15 mouse cellular contexts compared by ENCODE assay signal in the genomic region with DNA sequence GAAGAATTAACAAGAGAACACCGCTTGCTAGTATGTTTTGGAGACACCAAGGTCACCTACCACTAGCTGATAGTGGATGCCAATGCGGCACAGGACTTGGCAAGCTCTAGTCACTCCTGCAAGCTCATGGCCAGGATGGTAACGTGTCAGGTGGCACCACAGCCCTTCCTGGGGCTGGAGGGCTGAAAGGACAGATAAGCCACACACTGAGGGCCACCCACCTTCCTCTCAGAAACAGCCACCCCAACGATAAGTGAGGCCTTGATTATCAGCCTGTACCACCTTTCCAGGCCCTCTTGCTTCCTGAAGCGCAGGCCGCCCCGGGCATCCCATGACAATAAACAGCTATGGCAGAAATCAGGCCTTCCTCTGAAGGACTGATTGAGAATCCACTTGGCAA. TPM values are rescaled to one million over a fixed set of nuclear protein-coding genes. Genes with fewer than 3 reads are reported as not detected.
DNase-seq lines count a peak whose midpoint lies in the region; ATAC-seq and TF ChIP-seq lines count a peak whose summit lies in the region.
"Had no signal": no experiment of that assay in that cellular context is flagged by ENCODE, and none has a peak within 500 bp of the region (broad histone marks: within the 10 kb centered on the region; RNA-seq: fewer than 3 reads in every experiment).

No protein-coding gene starts in this region.

- H3K9me3 ChIP-seq in erythroblast, embryonic 14.5 days (ENCODE audit: control insufficient read depth, low read length): peaks cover 13% of the 10 kb centered on the region
- H3K9me3 ChIP-seq in intestine, embryonic 16.5 days (ENCODE audit: control insufficient read depth, low read length): no peaks in the 10 kb centered on the region
- H3K9me3 ChIP-seq: embryonic facial prominence, embryonic 15.5 days had no signal

- 0 out of 2 replicates have a peak, but pooled peaks have one; percentile 4 for ATAC-seq in intestine, embryonic 16.5 days

- H3K27me3 ChIP-seq in erythroblast, embryonic 14.5 days (ENCODE audit: control insufficient read depth): peaks cover 5% of the 10 kb centered on the region; the same call in 1 of the 2 replicates
- no peaks in the 10 kb centered on the region for H3K27me3 ChIP-seq in intestine, embryonic 16.5 days (replicated peaks; ENCODE audit: control insufficient read depth, insufficient read depth, low read length)
- H3K27me3 ChIP-seq: embryonic facial prominence, embryonic 15.5 days had no signal

- intact Hi-C loops in heart, postnatal 25 days (cut with DNase I): no loop called here

- H3K36me3 ChIP-seq in erythroblast, embryonic 14.5 days (ENCODE audit: control insufficient read depth): peaks cover 91% of the 10 kb centered on the region
- H3K36me3 ChIP-seq in intestine, embryonic 16.5 days (ENCODE audit: control insufficient read depth, insufficient read depth, low read length): peaks cover 30% of the 10 kb centered on the region

- DNase-seq in heart, adult 11 months: peak; percentile 98
- DNase-seq in heart, postnatal 25 days (ENCODE audit: low spot score): no peak
- peak; percentile 70 to 82 for DNase-seq in spleen, postnatal 10 days (ENCODE audit: low spot score in 2 of 2)
- DNase-seq in layer of hippocampus, adult 2 months (ENCODE audit: low spot score in 2 of 2): no peak
- DNase-seq in layer of hippocampus, postnatal 36 days: no peak
- no peak for DNase-seq in left cerebral cortex, adult 11 months (ENCODE audit: low spot score)
- DNase-seq: adrenal gland, postnatal 25 days; gastrocnemius, postnatal 36 days; kidney, postnatal 25 days; lung, adult 2 months; right cerebral cortex, postnatal 14 days had no signal

- 0 out of 2 replicates have a peak overlapping the region, but pooled peaks have one; percentile 11 for H3K9ac ChIP-seq in intestine, embryonic 16.5 days (ENCODE audit: low read depth, low read length)
- H3K9ac ChIP-seq: embryonic facial prominence, embryonic 15.5 days had no signal

- peaks cover 89% of the 10 kb centered on the region for H3K4me1 ChIP-seq in erythroblast, embryonic 14.5 days (ENCODE audit: control insufficient read depth)
- H3K4me1 ChIP-seq in intestine, embryonic 16.5 days (ENCODE audit: control insufficient read depth, insufficient read depth, low read length): peaks cover 21% of the 10 kb centered on the region

- TF ChIP-seq CTCF in layer of hippocampus, adult 2 months (conservative IDR thresholded peaks at IDR 0.05): no peak

- H3K27ac ChIP-seq in intestine, embryonic 16.5 days (ENCODE audit: low read length): no peak overlapping the region
- H3K27ac ChIP-seq in layer of hippocampus, adult 2 months: no peak overlapping the region
- H3K27ac ChIP-seq: embryonic facial prominence, embryonic 15.5 days had no signal

- no peak overlapping the region for H3K4me2 ChIP-seq in intestine, embryonic 16.5 days (ENCODE audit: low read depth, low read length)
- H3K4me2 ChIP-seq: embryonic facial prominence, embryonic 15.5 days had no signal

- peak overlapping the region; percentile 81 for H3K4me3 ChIP-seq in erythroblast, embryonic 14.5 days (replicated peaks)
- no peak overlapping the region for H3K4me3 ChIP-seq in intestine, embryonic 16.5 days (ENCODE audit: low read length)
- no peak overlapping the region for H3K4me3 ChIP-seq in layer of hippocampus, adult 2 months
- H3K4me3 ChIP-seq: embryonic facial prominence, embryonic 15.5 days; myocyte had no signal

- 91% methylated on average over 7 of the region's 7 CpGs for WGBS in intestine, embryonic 16.5 days

RNA-seq across cellular contexts. Expression of a gene that starts 4.5 kb away (rescaled TPM):
- 10 to 100 TPM; 66.8 to 71.8 TPM for total RNA-seq in heart, postnatal 25 days (2021)
- polyA plus RNA-seq in erythroblast, embryonic 14.5 days (2012): 11.8 and 12.2 TPM in 2 replicates
- 32.2 and 33.6 TPM in 2 replicates for polyA plus RNA-seq in intestine, embryonic 16.5 days (2015; fragmentation: Nextera tagmentation; extraction: Ambion mirVana)
- 10 to 100 TPM; 10.8 to 14.1 TPM for total RNA-seq in layer of hippocampus, adult 2 months (2021)
- 10 to 100 TPM; 12.8 to 14.4 TPM for total RNA-seq in layer of hippocampus, postnatal 36 days (2021)

Comparison
In these comparisons a context has a peak if more than half of its experiments do, and no peak if none do; other contexts are left out.
1. DNase-seq: peak in heart, adult 11 months (single experiment) and spleen, postnatal 10 days (2 of 2); none in heart, postnatal 25 days (single experiment), layer of hippocampus, adult 2 months (0 of 2), layer of hippocampus, postnatal 36 days (0 of 2) and left cerebral cortex, adult 11 months (single experiment).
2. RNA of a gene that starts 4.5 kb away (total RNA-seq): 66.8 to 71.8 TPM in heart, postnatal 25 days; 12.8 to 14.4 TPM in layer of hippocampus, postnatal 36 days and 10.8 to 14.1 TPM in layer of hippocampus, adult 2 months; every median in the first group is over 4 times any median in the second.